Mouse (Mus musculus): ENCODE data around the gene Rftn2.

The Rftn2 gene

GRCm38 (mm10) chr1:55210202-55210965 lies 16.2 kb downstream of the Rftn2 start:
- no peak for DNase-seq (ENCODE audit: low spot score)

GRCm38 (mm10) chr1:55208500-55209140 lies 18.0 kb downstream of the Rftn2 start:
- no peak for DNase-seq (ENCODE audit: low spot score)

- no peak for DNase-seq (ENCODE audit: low spot score)
These were observed 19.0 kb downstream of the Rftn2 start for GRCm38 (mm10) chr1:55207561-55207960.

- no peak for DNase-seq (ENCODE audit: low spot score)
These were observed 20.7 kb downstream of the Rftn2 start for GRCm38 (mm10) chr1:55205808-55206327.

GRCm38 (mm10) chr1:55201850-55202752 lies 24.5 kb downstream of the Rftn2 start:
- no peak for DNase-seq (ENCODE audit: low spot score)

GRCm38 (mm10) chr1:55198719-55199118 lies 27.9 kb downstream of the Rftn2 start:
- no peak for DNase-seq (ENCODE audit: low spot score)

GRCm38 (mm10) chr1:55196327-55197003 lies 30.1 kb downstream of the Rftn2 start:
- DNase-seq (ENCODE audit: low spot score): no peak

- DNase-seq (ENCODE audit: low spot score): no peak
These were observed 31.6 kb downstream of the Rftn2 start for GRCm38 (mm10) chr1:55195021-55195420.

GRCm38 (mm10) chr1:55194064-55194915 lies 32.3 kb downstream of the Rftn2 start:
- no peak for DNase-seq (ENCODE audit: low spot score)

GRCm38 (mm10) chr1:55193316-55193715 lies 33.3 kb downstream of the Rftn2 start:
- no peak for DNase-seq (ENCODE audit: low spot score)

- no peak for DNase-seq (ENCODE audit: low spot score)
These were observed 33.8 kb downstream of the Rftn2 start for GRCm38 (mm10) chr1:55192824-55193223.

- no peak for DNase-seq (ENCODE audit: low spot score)
These were observed 34.6 kb downstream of the Rftn2 start for GRCm38 (mm10) chr1:55192015-55192414.

- no peak for DNase-seq (ENCODE audit: low spot score)
These were observed 39.9 kb downstream of the Rftn2 start for GRCm38 (mm10) chr1:55186592-55187210.

GRCm38 (mm10) chr1:55185718-55186117 lies 40.9 kb downstream of the Rftn2 start:
- DNase-seq (ENCODE audit: low spot score): no peak

GRCm38 (mm10) chr1:55182392-55182791 lies 44.2 kb downstream of the Rftn2 start:
- DNase-seq (ENCODE audit: low spot score): no peak

- DNase-seq (ENCODE audit: low spot score): no peak
These were observed 46.5 kb downstream of the Rftn2 start for GRCm38 (mm10) chr1:55179917-55180566.

- no peak for DNase-seq (ENCODE audit: low spot score)
These were observed 52.0 kb downstream of the Rftn2 start for GRCm38 (mm10) chr1:55174558-55175034.

GRCm38 (mm10) chr1:55173720-55174557 lies 52.6 kb downstream of the Rftn2 start:
- DNase-seq (ENCODE audit: low spot score): no peak
